Mouse (Mus musculus) stomach, postnatal 0 days (tissue): ENCODE data around the gene Trnau1ap. TPM values are rescaled to one million over a fixed set of nuclear protein-coding genes. Genes with fewer than 3 reads are reported as not detected.

Source experiments
- ATAC-seq: fragments of 200-750 bp; cut with Nextera tagmentation; 2 replicates; pipeline ENCODE4 v1.8.0; 2017; ENCODE audit not compliant: low FRiP score, low TSS enrichment
- DNase-seq: peaks from one replicate; pipeline ENCODE4 v3.0.0-alpha.2; 2016; ENCODE audit warnings: low spot score
- H3K27ac ChIP-seq: fragments of 300-500 bp; sonication (generic); replicated peaks from 2 replicates; pipeline ENCODE4 v1.5.1; 2014; ENCODE audit warnings: mild to moderate bottlenecking, control low read depth
- H3K27me3 ChIP-seq: fragments of 300-500 bp; sonication (generic); 2 replicates; pipeline ENCODE4 v1.6.1; 2014; ENCODE audit warnings: low read length; ENCODE audit not compliant: control insufficient read depth, insufficient read depth
- H3K36me3 ChIP-seq: fragments of 300-500 bp; sonication (generic); 2 replicates; pipeline ENCODE4 v1.6.1; 2014; ENCODE audit warnings: low read length, mixed read lengths; ENCODE audit not compliant: control insufficient read depth, insufficient read depth
- H3K4me1 ChIP-seq: fragments of 300-500 bp; sonication (generic); replicated peaks from 2 replicates; pipeline ENCODE4 v1.6.1; 2014; ENCODE audit warnings: antibody characterized with exemption; ENCODE audit not compliant: control insufficient read depth, insufficient read depth
- H3K4me2 ChIP-seq: fragments of 300-500 bp; sonication (generic); replicated peaks from 2 replicates; pipeline ENCODE4 v1.6.1; 2014; ENCODE audit warnings: low read depth, mild to moderate bottlenecking, control low read depth, moderate library complexity
- H3K4me3 ChIP-seq: fragments of 300-500 bp; sonication (generic); 2 replicates; pipeline ENCODE4 v1.5.1; 2014; ENCODE audit warnings: low read depth, low read length, control low read depth
- H3K9ac ChIP-seq: fragments of 300-500 bp; sonication (generic); 2 replicates; pipeline ENCODE4 v1.6.1; 2014; ENCODE audit warnings: mild to moderate bottlenecking, low read length, control low read depth, mixed read lengths
- H3K9me3 ChIP-seq: fragments of 300-500 bp; sonication (generic); 2 replicates; pipeline ENCODE4 v1.6.1; 2016; ENCODE audit warnings: low read length; ENCODE audit not compliant: control insufficient read depth
- CTCF ChIP-seq: IDR thresholded peaks from 2 replicates; pipeline ENCODE4 v1.5.1; 2016; ENCODE audit warnings: antibody characterized with exemption, low read depth, mild to moderate bottlenecking, moderate library complexity
- EP300 ChIP-seq: optimal IDR thresholded peaks from 2 replicates; pipeline ENCODE3; 2016; ENCODE audit warnings: antibody characterized with exemption
- WGBS: fragments of 180-500 bp; shearing (Covaris S2); extraction: QIAGEN DNeasy Blood & Tissue Kit; methylation state at CpG from one replicate; pipeline ENCODE4 v1.1.7; 2014; 5-methylcytosine and 5-hydroxymethylcytosine counted together
- polyA plus RNA-seq: library from polyadenylated mRNA; unstranded; fragments of >200 nt; fragmentation: Nextera tagmentation; extraction: Ambion mirVana; gene quantifications from 2 replicates; pipeline ENCODE4 v1.2.1, GENCODE M21; 2015

Trnau1ap gene
- polyA plus RNA-seq, result 45.5 and 45.7 TPM in 2 replicates

DNA sequence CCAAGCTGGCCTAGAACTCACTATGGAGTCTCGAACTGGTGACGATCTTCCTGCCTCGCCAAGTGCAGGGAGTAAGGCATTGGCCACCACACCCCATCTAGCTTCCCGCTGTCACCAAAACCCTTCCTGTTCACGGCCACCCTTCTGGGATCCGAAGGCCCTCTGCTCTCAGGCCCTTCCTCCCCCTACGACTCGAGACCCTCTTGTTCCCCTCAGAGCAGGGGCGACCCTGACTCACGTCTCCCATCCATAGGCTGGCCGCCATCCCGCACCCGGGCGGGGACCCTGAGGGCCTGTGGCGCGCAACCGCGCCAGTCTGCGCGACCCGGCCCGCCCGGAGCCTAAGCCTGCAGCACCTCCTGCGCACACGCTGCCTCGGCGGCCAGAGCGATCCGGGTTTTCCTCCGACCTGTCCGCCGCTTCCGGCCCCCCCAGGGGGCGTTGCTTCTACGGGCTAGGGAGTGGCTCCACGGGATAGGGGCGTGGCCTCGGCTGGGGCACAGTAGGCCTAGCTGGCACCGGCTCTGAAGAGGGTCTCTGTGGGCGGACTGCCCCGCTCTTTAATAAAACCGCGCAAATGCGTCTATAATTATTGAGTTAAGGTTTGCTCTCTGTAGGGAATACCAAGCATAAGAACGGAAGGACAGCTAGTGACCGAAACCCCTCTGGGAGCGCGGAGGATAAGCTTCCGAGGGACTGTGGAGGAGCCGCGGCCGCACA lies at the start of gene Trnau1ap:
Gene Trnau1ap, minus strand, starts transcription at position 424 of the 720 bp plus-strand sequence.
- TF ChIP-seq CTCF (peak; percentile 50), EP300 (no peak)
- Histone ChIP-seq H3K27me3 (no peaks in the 10 kb centered on the region), H3K9me3 (no peaks in the 10 kb centered on the region), H3K27ac (peak within 1 kb of the TSS; percentile 88), H3K4me3 (peak within 1 kb of the TSS; percentile 57), H3K4me1 (no peaks in the 10 kb centered on the region), H3K4me2 (peak within 1 kb of the TSS; percentile 73), H3K36me3 (peaks cover 16% of the 10 kb centered on the region), H3K9ac (peak within 1 kb of the TSS; percentile 84)
- under 1% methylated on average over 52 of the region's 52 CpGs for WGBS
- ATAC-seq (peak; percentile 95), DNase-seq (peak; percentile 97)

DNA sequence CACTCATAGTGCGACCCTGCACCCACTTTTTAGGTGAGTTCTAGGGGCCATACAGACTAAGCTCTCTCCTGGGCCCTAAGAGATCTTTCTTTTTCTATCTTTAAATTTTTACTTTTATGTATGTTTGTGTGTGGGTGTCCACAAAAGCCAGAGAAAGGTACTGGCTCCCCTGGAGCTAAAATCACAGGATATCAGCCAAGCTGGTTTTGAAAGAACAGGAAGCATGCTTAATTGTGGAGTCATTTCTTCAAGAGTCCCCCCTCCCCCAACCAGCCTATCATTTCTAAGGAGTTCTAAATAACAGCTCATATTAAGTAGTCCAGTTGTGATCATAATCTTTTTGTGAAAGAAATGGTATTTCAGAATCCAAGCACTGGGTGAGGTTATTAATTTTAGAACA lies 44.5 kb upstream of the Trnau1ap start:
- Histone ChIP-seq H3K27me3 (no peaks in the 10 kb centered on the region), H3K36me3 (peaks cover 27% of the 10 kb centered on the region), H3K4me3 (no peak overlapping the region), H3K9me3 (no peaks in the 10 kb centered on the region), H3K9ac (no peak overlapping the region), H3K27ac (no peak overlapping the region), H3K4me1 (no peaks in the 10 kb centered on the region), H3K4me2 (no peak overlapping the region)
- TF ChIP-seq CTCF, result no peak
- no peak for DNase-seq
- 100% methylated on average over 1 of the region's 1 CpGs for WGBS
- no peak for ATAC-seq

- Histone ChIP-seq H3K27me3 (no peaks in the 10 kb centered on the region), H3K4me3 (no peak overlapping the region), H3K9ac (no peak overlapping the region), H3K27ac (no peak overlapping the region), H3K9me3 (no peaks in the 10 kb centered on the region), H3K4me1 (no peaks in the 10 kb centered on the region), H3K36me3 (peaks cover 24% of the 10 kb centered on the region), H3K4me2 (no peak overlapping the region)
- TF ChIP-seq EP300 (no peak), CTCF (no peak)
- DNase-seq (no peak), ATAC-seq (no peak)
- 78% methylated on average over 8 of the region's 8 CpGs for WGBS
Measured at GRCm38 (mm10) chr4:132369953-132370750, 40.8 kb upstream of the Trnau1ap start.

GRCm38 (mm10) chr4:132367480-132368201 lies 38.3 kb upstream of the Trnau1ap start:
- no peaks in the 10 kb centered on the region for H3K4me1 ChIP-seq
- 82% methylated on average over 18 of the region's 18 CpGs for WGBS
- peaks cover 35% of the 10 kb centered on the region for H3K36me3 ChIP-seq
- ATAC-seq, result no peak
- TF ChIP-seq CTCF (no peak), EP300 (no peak)
- H3K9me3 ChIP-seq, result no peaks in the 10 kb centered on the region
- no peak overlapping the region for H3K27ac ChIP-seq
- no peak for DNase-seq
- H3K27me3 ChIP-seq, result no peaks in the 10 kb centered on the region
- no peak overlapping the region for H3K9ac ChIP-seq
- no peak overlapping the region for H3K4me2 ChIP-seq
- H3K4me3 ChIP-seq, result no peak overlapping the region

- H3K36me3 ChIP-seq, result peaks cover 30% of the 10 kb centered on the region
- no peak overlapping the region for H3K4me3 ChIP-seq
- WGBS, result 62% methylated on average over 13 of the region's 13 CpGs
- H3K9ac ChIP-seq, result no peak overlapping the region
- TF ChIP-seq CTCF (no peak), EP300 (no peak)
- H3K27me3 ChIP-seq, result no peaks in the 10 kb centered on the region
- no peak overlapping the region for H3K4me2 ChIP-seq
- no peaks in the 10 kb centered on the region for H3K9me3 ChIP-seq
- DNase-seq (no peak), ATAC-seq (no peak)
- H3K27ac ChIP-seq, result no peak overlapping the region
- H3K4me1 ChIP-seq, result no peaks in the 10 kb centered on the region
Measured at GRCm38 (mm10) chr4:132365450-132366060, 36.2 kb upstream of the Trnau1ap start.
